Mouse (Mus musculus): ENCODE measurements around the gene Kif20b. TPM values are rescaled to one million over a fixed set of nuclear protein-coding genes. Genes with fewer than 3 reads are reported as not detected.

Kif20b gene
- polyA plus RNA-seq, 1 experiment from 2014 or later, result 37.3 TPM

DNA sequence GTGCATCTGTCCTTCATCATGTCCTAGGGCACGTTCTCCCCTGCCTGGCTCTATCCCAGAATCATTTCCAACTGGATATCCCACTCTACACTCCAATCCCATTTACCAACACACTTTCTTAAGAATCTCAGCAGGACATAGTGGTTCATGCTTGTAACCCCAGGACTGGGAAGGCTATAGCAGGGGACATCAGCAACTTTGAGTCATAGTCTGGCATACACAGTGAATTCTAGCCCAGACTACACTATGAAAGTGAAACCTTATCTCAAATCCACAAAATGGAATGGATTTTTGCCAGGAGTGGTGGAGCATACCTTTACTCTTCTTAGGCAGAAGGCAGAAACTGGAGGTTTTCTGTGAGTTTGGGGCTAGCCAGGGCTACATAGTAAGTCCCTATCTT, 30.6 kb upstream of the Kif20b start:
- H3K27me3 ChIP-seq, result no peaks in the 10 kb centered on the region
- H3K9me3 ChIP-seq (replicated peaks), result no peaks in the 10 kb centered on the region
- no peak overlapping the region for H3K4me2 ChIP-seq
- no peaks in the 10 kb centered on the region for H3K36me3 ChIP-seq
- H3K4me1 ChIP-seq (replicated peaks), result no peaks in the 10 kb centered on the region
- no peak overlapping the region for H3K9ac ChIP-seq
- no peak overlapping the region for H3K4me3 ChIP-seq
- no peak overlapping the region for H3K27ac ChIP-seq
- no peak for ATAC-seq (replicated peaks; ENCODE audit: insufficient number of reproducible peaks, insufficient read depth, low FRiP score, low read depth)
- 48% methylated on average over 1 of the region's 1 CpGs for WGBS

DNA sequence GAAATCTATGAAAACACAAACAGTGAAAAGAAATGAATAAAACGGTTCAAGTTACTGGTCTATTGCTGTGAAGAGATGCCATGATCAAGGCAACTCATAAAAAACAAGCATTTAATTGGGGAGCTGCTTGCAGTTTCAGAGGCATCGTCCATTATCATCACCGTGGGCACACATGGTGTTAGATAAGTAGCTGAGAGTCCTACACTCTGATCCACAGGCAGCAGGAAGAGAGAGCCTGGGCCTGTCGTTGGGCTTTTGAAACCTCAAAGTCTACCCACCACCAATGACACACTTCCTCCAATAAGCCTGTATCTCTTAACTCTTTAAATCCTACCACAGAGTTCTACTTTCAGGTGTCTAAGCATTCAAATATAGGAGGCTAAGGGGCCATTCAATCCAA, 27.1 kb upstream of the Kif20b start:
- WGBS, result 58% methylated on average over 4 of the region's 4 CpGs

DNA sequence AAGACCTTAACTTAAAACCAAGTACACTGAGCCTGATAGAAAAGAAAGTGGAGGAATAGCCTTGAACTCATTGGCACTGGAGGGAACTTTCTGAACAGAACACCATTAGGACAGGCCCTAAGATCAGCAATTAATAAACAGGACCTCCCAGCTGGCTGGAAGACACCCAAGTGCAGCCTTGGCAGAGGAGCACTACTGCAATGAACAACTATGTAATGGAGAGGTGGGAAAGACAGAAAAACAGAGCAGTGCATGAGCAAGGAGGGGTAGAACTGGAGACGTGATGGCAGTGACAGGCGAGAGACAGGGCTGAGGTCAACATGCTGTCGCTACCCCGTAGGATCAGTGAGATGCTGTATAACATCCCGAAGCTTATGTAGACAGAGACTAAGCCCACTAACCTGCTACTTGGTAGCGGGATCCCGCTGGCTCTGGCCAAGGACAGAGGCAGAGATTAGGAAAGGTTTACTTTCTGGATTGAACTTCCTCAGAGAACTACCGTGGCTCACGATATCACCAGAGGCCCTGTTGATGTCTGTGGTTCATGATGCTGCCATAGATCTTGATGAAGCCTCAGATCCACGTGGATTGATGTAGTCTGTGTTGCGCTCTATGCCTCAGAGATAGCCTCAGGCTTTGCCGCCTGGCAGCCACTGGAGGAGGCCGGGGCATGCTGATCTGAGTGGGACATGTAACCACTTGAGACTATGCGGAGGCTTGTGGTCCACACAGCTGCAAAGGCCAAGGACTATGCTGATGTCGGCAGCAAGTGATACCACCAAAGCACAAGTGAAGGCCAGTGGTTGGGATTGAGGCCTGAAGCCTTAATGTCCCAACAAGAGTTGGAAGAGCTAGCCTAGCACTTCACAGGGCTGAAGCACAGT, 24.8 kb upstream of the Kif20b start:
- H3K36me3 ChIP-seq, result no peaks in the 10 kb centered on the region
- H3K27me3 ChIP-seq, result no peaks in the 10 kb centered on the region
- no peak overlapping the region for H3K4me2 ChIP-seq
- no peaks in the 10 kb centered on the region for H3K4me1 ChIP-seq (replicated peaks)
- H3K27ac ChIP-seq, result no peak overlapping the region
- H3K9me3 ChIP-seq (replicated peaks), result no peaks in the 10 kb centered on the region
- WGBS, result 82% methylated on average over 15 of the region's 15 CpGs
- no peak for ATAC-seq (replicated peaks; ENCODE audit: insufficient number of reproducible peaks, insufficient read depth, low FRiP score, low read depth)
- no peak overlapping the region for H3K4me3 ChIP-seq
- no peak overlapping the region for H3K9ac ChIP-seq

More for the DNA sequence above, 27.1 kb upstream of the Kif20b start:
- Histone ChIP-seq H3K27ac (no peak overlapping the region), H3K4me1 (replicated peaks) (no peaks in the 10 kb centered on the region), H3K9ac (no peak overlapping the region), H3K36me3 (no peaks in the 10 kb centered on the region), H3K4me2 (no peak overlapping the region), H3K4me3 (no peak overlapping the region), H3K9me3 (replicated peaks) (no peaks in the 10 kb centered on the region), H3K27me3 (no peaks in the 10 kb centered on the region)
- no peak for ATAC-seq (replicated peaks; ENCODE audit: insufficient number of reproducible peaks, insufficient read depth, low FRiP score, low read depth)

DNA sequence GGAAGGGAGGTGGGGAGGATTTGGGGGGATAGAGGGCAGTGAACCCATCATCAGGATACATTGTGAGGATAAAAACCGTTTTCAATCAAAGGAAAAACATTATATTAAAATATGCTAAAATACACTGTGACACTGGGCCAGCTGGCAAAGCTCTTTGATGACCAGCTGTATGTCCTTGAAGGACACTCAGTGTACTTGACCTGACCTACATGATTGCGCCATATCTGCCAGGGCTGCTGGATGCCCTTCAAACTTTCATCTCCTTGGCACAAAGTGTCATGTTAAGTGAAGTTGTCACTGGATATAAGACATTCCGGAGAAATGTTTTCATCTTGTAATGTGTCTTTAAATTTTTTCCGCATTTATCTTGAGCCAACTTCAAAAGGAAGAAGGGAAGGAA, 23.2 kb upstream of the Kif20b start:
- WGBS, result 68% methylated on average over 4 of the region's 4 CpGs
- no peak overlapping the region for H3K4me3 ChIP-seq
- no peaks in the 10 kb centered on the region for H3K27me3 ChIP-seq
- no peak overlapping the region for H3K27ac ChIP-seq
- no peak for ATAC-seq (replicated peaks; ENCODE audit: insufficient number of reproducible peaks, insufficient read depth, low FRiP score, low read depth)
- no peaks in the 10 kb centered on the region for H3K9me3 ChIP-seq (replicated peaks)
- no peaks in the 10 kb centered on the region for H3K4me1 ChIP-seq (replicated peaks)
- no peak overlapping the region for H3K9ac ChIP-seq
- no peak overlapping the region for H3K4me2 ChIP-seq
- H3K36me3 ChIP-seq, result no peaks in the 10 kb centered on the region

DNA sequence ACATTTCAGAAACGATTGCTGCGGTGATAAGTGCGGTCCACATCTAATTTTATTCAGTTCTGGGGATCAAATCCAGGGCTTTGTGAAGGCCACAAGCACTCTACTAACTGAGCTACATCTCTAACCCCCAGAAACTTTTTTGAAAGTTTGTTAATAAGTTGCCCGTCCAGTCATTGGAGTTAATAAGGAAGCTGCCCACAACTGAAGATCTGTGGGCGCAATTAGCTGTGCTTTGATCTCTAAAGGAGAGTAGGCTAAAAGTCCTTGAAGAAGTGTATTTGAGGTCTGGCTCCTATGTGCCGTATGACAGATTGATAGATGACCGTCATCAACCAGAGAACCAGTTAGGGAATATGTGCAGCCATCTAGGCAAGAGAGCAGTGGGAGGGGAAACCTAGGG, 20.9 kb upstream of the Kif20b start:
- Histone ChIP-seq H3K27ac (no peak overlapping the region), H3K4me3 (no peak overlapping the region), H3K36me3 (no peaks in the 10 kb centered on the region), H3K4me1 (replicated peaks) (no peaks in the 10 kb centered on the region), H3K9me3 (replicated peaks) (no peaks in the 10 kb centered on the region), H3K4me2 (no peak overlapping the region), H3K27me3 (no peaks in the 10 kb centered on the region), H3K9ac (no peak overlapping the region)
- 86% methylated on average over 7 of the region's 7 CpGs for WGBS
- ATAC-seq (replicated peaks; ENCODE audit: insufficient number of reproducible peaks, insufficient read depth, low FRiP score, low read depth), result no peak

DNA sequence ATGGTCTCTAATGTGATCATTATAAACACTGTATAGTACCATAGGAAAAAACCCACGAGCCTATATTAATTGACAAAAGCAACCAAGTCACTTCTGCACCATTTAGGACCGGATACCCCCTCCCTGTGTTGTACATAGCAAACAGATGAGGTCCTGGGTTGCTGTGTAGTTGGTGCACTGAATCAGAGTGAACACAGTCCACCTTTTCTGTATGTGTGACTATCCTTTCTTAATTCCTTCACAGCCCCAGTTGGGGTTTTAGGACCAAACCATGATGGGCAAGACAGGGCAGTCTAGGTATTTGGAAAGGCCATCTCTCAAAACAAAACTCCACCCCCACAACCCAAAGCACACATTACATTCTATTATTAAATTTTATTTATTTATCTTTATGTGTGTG, 20.4 kb upstream of the Kif20b start:
- Histone ChIP-seq H3K27ac (no peak overlapping the region), H3K36me3 (no peaks in the 10 kb centered on the region), H3K27me3 (no peaks in the 10 kb centered on the region), H3K4me3 (no peak overlapping the region), H3K4me1 (replicated peaks) (peaks cover 2% of the 10 kb centered on the region; the same call in 1 of the 2 replicates), H3K9ac (no peak overlapping the region), H3K4me2 (no peak overlapping the region), H3K9me3 (replicated peaks) (no peaks in the 10 kb centered on the region)
- ATAC-seq (replicated peaks; ENCODE audit: insufficient number of reproducible peaks, insufficient read depth, low FRiP score, low read depth), result no peak
- 83% methylated on average over 2 of the region's 2 CpGs for WGBS

DNA sequence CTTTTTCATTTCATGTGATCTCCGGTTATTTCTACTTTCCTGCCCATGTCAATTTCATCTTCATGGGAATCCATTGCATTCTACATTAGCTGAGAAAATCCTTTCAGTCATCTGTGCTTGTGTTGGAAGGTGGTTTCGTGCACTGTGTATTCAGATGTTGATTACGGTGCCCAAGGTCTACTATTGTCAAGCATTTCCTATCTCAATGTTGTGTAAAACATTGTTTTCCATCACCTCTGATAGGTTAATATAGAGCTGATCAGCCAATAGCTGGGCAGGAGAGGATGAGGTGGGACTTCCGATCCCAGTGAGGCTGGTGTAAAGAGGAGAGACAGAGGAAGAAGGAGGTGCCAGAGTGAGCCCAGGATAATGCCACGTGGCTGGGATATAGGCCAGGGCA, 18.1 kb upstream of the Kif20b start:
- no peak for ATAC-seq (replicated peaks; ENCODE audit: insufficient number of reproducible peaks, insufficient read depth, low FRiP score, low read depth)
- Histone ChIP-seq H3K27me3 (no peaks in the 10 kb centered on the region), H3K4me1 (replicated peaks) (peaks cover 15% of the 10 kb centered on the region), H3K9me3 (replicated peaks) (no peaks in the 10 kb centered on the region), H3K4me3 (no peak overlapping the region), H3K9ac (no peak overlapping the region), H3K27ac (no peak overlapping the region), H3K4me2 (no peak overlapping the region), H3K36me3 (no peaks in the 10 kb centered on the region)
- 82% methylated on average over 5 of the region's 5 CpGs for WGBS

DNA sequence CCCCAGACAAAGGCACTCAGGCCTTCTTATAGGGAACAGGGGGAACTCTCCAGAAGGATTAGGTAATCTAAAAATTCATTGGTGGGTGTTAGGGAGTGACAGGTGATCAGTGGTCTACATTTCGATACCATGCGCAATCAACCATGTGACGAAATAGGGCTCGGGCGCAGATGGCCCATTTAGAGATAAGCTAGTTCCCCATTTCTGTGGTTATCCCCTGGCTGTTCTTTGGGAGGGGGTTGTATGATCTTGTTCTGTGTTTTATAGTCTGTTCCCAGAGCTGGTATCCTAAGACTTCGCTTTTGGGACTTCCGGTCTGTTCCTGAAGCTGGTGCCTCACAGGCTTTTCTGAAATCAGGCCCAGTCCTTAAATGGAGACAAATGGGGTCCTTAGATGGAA, 16.7 kb upstream of the Kif20b start:
- WGBS, result 84% methylated on average over 7 of the region's 7 CpGs
- H3K27me3 ChIP-seq, result no peaks in the 10 kb centered on the region
- no peaks in the 10 kb centered on the region for H3K36me3 ChIP-seq
- H3K9me3 ChIP-seq (replicated peaks), result no peaks in the 10 kb centered on the region
- no peak overlapping the region for H3K9ac ChIP-seq
- peaks cover 15% of the 10 kb centered on the region for H3K4me1 ChIP-seq (replicated peaks)
- no peak for ATAC-seq (replicated peaks; ENCODE audit: insufficient number of reproducible peaks, insufficient read depth, low FRiP score, low read depth)
- no peak overlapping the region for H3K4me3 ChIP-seq
- H3K4me2 ChIP-seq, result no peak overlapping the region
- no peak overlapping the region for H3K27ac ChIP-seq

DNA sequence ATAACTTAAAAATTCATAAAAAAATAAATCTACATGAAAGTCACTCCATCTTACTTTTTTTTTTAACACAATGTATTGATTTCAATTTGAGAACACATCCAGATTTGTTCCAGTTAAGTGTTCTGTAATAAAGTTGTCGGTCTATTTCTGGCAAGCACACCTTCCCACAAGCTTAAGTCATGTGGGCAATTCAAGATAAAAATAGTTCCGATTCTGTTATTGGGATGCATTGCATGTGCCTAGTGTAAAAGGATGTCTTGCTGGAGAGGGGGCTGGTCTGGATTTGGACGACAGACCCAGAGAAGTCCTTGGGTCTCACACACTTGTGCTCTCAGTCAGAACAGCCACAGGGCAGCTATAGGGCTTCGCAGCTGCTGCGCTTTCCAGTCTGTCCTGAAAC, 15.4 kb upstream of the Kif20b start:
- ATAC-seq (replicated peaks; ENCODE audit: insufficient number of reproducible peaks, insufficient read depth, low FRiP score, low read depth), result no peak; the same call in 1 of the 2 replicates
- Histone ChIP-seq H3K27ac (peak overlapping the region; percentile 75), H3K4me1 (replicated peaks) (peaks cover 15% of the 10 kb centered on the region), H3K27me3 (no peaks in the 10 kb centered on the region), H3K36me3 (no peaks in the 10 kb centered on the region), H3K9ac (no peak overlapping the region), H3K9me3 (replicated peaks) (no peaks in the 10 kb centered on the region), H3K4me2 (peak overlapping the region; percentile 23; the same call in 1 of the 2 replicates), H3K4me3 (no peak overlapping the region)
- 52% methylated on average over 5 of the region's 5 CpGs for WGBS

DNA sequence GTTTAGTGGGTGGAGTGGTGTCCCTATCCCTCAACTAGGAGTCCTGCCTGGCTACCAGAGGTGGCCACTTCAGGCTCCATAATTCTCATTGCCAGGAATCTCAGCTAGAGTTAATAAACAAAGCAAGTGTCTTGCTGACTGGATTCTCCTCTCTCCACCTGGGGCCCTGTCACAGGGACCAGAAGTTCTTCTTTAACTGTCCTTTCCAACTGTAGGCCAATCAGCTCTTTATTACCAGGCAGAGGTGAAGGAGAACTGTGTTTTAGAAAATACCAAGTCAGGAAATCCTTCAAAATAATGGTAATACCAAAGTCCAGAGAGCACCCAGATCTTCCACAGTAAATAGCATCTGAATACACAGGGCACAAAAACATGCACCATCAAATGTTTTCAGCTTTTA, 9.8 kb upstream of the Kif20b start:
- ATAC-seq (replicated peaks; ENCODE audit: insufficient number of reproducible peaks, insufficient read depth, low FRiP score, low read depth), result no peak
- Histone ChIP-seq H3K4me1 (replicated peaks) (peaks cover 9% of the 10 kb centered on the region), H3K27ac (no peak overlapping the region), H3K4me2 (no peak overlapping the region), H3K36me3 (no peaks in the 10 kb centered on the region), H3K4me3 (no peak overlapping the region), H3K9me3 (replicated peaks) (no peaks in the 10 kb centered on the region), H3K27me3 (no peaks in the 10 kb centered on the region), H3K9ac (no peak overlapping the region)

DNA sequence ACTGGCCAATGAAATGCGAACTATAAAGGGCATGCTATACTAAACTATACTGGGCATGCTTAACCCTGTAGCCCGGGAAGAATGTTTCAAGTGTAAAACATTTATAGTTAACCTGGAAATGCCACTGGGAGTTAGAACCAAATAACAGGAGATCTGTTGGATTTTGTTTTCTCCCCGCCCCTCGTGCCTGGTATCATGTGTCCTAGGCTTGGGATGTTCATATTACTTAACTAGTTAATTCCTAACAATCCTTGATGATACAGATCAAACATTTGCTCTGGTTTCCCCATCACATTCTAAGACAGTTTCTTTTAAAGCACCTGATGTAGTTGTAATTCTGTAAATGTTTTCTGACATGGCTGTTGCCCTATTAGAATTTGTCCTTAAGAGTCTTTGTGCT, 2.1 kb upstream of the Kif20b start:
- peaks cover 4% of the 10 kb centered on the region; the same call in 1 of the 2 replicates for H3K4me1 ChIP-seq (replicated peaks)
- no peak overlapping the region for H3K27ac ChIP-seq
- no peaks in the 10 kb centered on the region for H3K27me3 ChIP-seq
- H3K36me3 ChIP-seq, result peaks cover 6% of the 10 kb centered on the region; the same call in 1 of the 2 replicates
- 84% methylated on average over 4 of the region's 4 CpGs for WGBS
- no peak overlapping the region for H3K4me3 ChIP-seq
- no peak overlapping the region for H3K4me2 ChIP-seq
- no peak for ATAC-seq (replicated peaks; ENCODE audit: insufficient number of reproducible peaks, insufficient read depth, low FRiP score, low read depth)
- no peaks in the 10 kb centered on the region for H3K9me3 ChIP-seq (replicated peaks)
- H3K9ac ChIP-seq, result no peak overlapping the region

DNA sequence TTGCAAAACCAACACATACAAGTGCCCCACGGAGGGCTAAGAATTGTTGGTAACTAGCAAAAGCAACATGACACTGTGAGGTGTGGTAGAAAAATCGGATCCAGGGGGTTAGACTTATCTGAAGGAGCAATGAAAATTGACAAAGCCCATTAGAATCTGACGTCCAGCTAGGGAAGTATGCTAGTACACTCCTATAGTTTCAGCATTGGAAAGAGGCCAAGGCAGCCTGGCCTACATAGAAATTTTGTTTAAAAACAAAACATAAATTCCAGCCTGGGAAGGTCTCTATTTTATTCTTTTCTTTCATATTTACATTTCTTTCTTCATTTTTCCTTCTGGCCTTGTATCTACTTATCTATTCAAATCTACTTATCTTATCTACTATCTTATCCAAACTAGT, 1.6 kb upstream of the Kif20b start:
- no peak overlapping the region for H3K27ac ChIP-seq
- no peak overlapping the region for H3K4me2 ChIP-seq
- H3K27me3 ChIP-seq, result no peaks in the 10 kb centered on the region
- peaks cover 4% of the 10 kb centered on the region; the same call in 1 of the 2 replicates for H3K4me1 ChIP-seq (replicated peaks)
- H3K36me3 ChIP-seq, result peaks cover 10% of the 10 kb centered on the region; the same call in 1 of the 2 replicates
- WGBS, result 58% methylated on average over 3 of the region's 3 CpGs
- H3K9me3 ChIP-seq (replicated peaks), result no peaks in the 10 kb centered on the region
- H3K4me3 ChIP-seq, result no peak overlapping the region
- ATAC-seq (replicated peaks; ENCODE audit: insufficient number of reproducible peaks, insufficient read depth, low FRiP score, low read depth), result no peak
- no peak overlapping the region for H3K9ac ChIP-seq
